Mouse (Mus musculus) kidney, embryonic 14.5 days (tissue): Measurements from ENCODE around the gene Zc3h7a. TPM values are rescaled to one million over a fixed set of nuclear protein-coding genes. Genes with fewer than 3 reads are reported as not detected.
A peak's percentile ranks its signal among the peaks of the same experiment; 100 is the strongest.

Source experiments
- ATAC-seq: fragments of 200-750 bp; cut with Nextera tagmentation; 2 replicates; pipeline ENCODE4 v1.8.0; 2017; ENCODE audit warnings: moderate number of reproducible peaks, mild to moderate bottlenecking, moderate TSS enrichment, moderate library complexity; ENCODE audit not compliant: low FRiP score, low TSS enrichment
- H3K27ac ChIP-seq: fragments of 300-500 bp; sonication (generic); 2 replicates; pipeline ENCODE4 v1.5.1; 2014; ENCODE audit warnings: low read depth, mild to moderate bottlenecking, low read length, moderate library complexity, mixed read lengths
- H3K27me3 ChIP-seq: fragments of 300-500 bp; sonication (generic); 2 replicates; pipeline ENCODE4 v1.6.1; 2014; ENCODE audit warnings: mild to moderate bottlenecking, low read length; ENCODE audit not compliant: control insufficient read depth, insufficient read depth
- H3K36me3 ChIP-seq: fragments of 300-500 bp; sonication (generic); 2 replicates; pipeline ENCODE4 v1.6.1; 2014; ENCODE audit warnings: low read length, mixed read lengths; ENCODE audit not compliant: control insufficient read depth, insufficient read depth
- H3K4me1 ChIP-seq: fragments of 300-500 bp; sonication (generic); 2 replicates; pipeline ENCODE4 v1.6.1; 2014; ENCODE audit warnings: low read length, mixed read lengths; ENCODE audit not compliant: control insufficient read depth, insufficient read depth
- H3K4me2 ChIP-seq: fragments of 300-500 bp; sonication (generic); replicated peaks from 2 replicates; pipeline ENCODE4 v1.6.1; 2014; ENCODE audit warnings: low read depth, mild to moderate bottlenecking, low read length
- H3K4me3 ChIP-seq: fragments of 300-500 bp; sonication (generic); 2 replicates; pipeline ENCODE4 v1.5.1; 2014; ENCODE audit warnings: mild to moderate bottlenecking, low read length
- H3K9ac ChIP-seq: fragments of 300-500 bp; sonication (generic); 2 replicates; pipeline ENCODE4 v1.6.1; 2014; ENCODE audit warnings: low read depth, mild to moderate bottlenecking, low read length, moderate library complexity
- H3K9me3 ChIP-seq: fragments of 300-500 bp; sonication (generic); 2 replicates; pipeline ENCODE4 v1.6.1; 2016; ENCODE audit warnings: low read length; ENCODE audit not compliant: control insufficient read depth
- WGBS: fragments of 180-500 bp; shearing (Covaris S2); extraction: QIAGEN DNeasy Blood & Tissue Kit; methylation state at CpG from one replicate; pipeline ENCODE4 v1.1.7; 2014; 5-methylcytosine and 5-hydroxymethylcytosine counted together
- polyA plus RNA-seq: library from polyadenylated mRNA; unstranded; fragments of >200 nt; fragmentation: Nextera tagmentation; extraction: Ambion mirVana; gene quantifications from 2 replicates; pipeline ENCODE4 v1.2.1, GENCODE M21; 2014

The Zc3h7a gene
- polyA plus RNA-seq, 1 experiment from 2014 or later: 101 TPM

DNA sequence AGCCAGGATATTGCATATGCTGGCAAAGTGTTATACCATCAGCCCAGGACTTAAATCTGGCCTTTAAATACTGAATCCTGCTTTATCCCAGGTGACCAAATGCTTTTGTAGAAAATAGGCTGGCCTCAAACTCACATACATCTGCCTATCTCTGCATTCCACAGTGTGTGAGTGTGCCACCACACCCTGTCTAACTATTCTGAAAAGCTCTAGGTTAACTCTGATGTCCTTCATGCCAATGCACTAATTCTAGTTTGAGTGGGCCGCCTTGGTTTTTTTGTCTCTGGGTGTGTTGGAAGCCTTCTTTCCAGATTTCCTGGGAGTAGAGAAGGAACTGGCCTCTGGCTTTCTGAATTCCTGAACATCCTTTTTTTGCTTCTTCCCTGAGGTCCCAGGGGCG is 17.0 kb upstream of the Zc3h7a start:
- Histone ChIP-seq H3K4me3 (no peak overlapping the region), H3K4me2 (no peak overlapping the region), H3K9me3 (no peaks in the 10 kb centered on the region), H3K36me3 (peaks cover 61% of the 10 kb centered on the region), H3K27me3 (no peaks in the 10 kb centered on the region), H3K9ac (no peak overlapping the region), H3K27ac (no peak overlapping the region), H3K4me1 (no peaks in the 10 kb centered on the region)
- no peak for ATAC-seq
- WGBS: 99% methylated on average over 2 of the region's 2 CpGs

DNA sequence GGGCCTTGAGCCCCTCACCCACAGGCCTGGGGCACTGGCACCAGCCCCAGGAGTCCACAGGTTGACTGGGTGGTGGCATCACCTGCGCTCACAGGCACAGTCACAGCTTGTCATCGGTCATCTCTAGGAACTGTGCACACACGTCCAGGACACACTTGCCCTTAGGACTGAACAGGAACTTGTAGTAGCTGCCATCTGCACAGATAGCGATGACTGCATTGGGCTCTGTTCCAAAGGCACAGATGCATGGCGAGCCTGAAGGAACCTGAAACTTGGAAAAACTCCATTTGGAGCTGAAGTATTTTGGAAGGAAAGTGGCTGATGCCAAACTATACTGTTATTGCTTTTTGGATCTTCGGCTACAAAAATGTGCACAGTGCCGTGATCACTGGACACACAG is 14.0 kb upstream of the Zc3h7a start:
- WGBS: 87% methylated on average over 7 of the region's 7 CpGs
- peaks cover 31% of the 10 kb centered on the region for H3K36me3 ChIP-seq
- H3K27me3 ChIP-seq: no peaks in the 10 kb centered on the region
- H3K4me1 ChIP-seq: no peaks in the 10 kb centered on the region
- H3K4me2 ChIP-seq: no peak overlapping the region
- ATAC-seq: no peak
- H3K9me3 ChIP-seq: no peaks in the 10 kb centered on the region
- H3K4me3 ChIP-seq: no peak overlapping the region
- H3K27ac ChIP-seq: no peak overlapping the region
- no peak overlapping the region for H3K9ac ChIP-seq

DNA sequence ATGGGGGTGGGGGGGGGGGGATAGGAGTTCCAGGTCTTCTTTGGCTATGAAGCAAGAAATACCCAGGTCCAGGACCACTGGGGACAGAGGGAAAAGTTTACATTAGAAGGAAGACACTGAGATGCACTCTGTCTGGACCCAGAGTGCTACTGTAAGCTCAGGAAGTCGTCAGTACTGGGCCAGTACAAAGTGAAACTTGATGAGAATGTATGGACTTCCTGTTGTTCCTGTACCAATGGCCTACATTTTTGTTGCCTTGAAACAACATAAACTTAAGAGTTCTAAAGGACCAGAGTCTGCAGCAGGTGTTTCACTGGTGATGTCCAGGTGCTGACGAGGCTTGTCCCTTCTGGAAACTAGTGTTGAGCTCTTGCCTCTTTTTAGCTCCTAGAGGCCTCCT is 1.2 kb upstream of the Zc3h7a start:
- Histone ChIP-seq H3K9ac (no peak overlapping the region), H3K36me3 (no peaks in the 10 kb centered on the region), H3K4me2 (no peak overlapping the region), H3K9me3 (0 out of 2 replicates have a peak, but pooled peaks cover 2% of the 10 kb centered on the region), H3K27ac (no peak overlapping the region), H3K27me3 (no peaks in the 10 kb centered on the region), H3K4me1 (peaks cover 3% of the 10 kb centered on the region; the same call in 1 of the 2 replicates), H3K4me3 (no peak overlapping the region)
- 73% methylated on average over 2 of the region's 2 CpGs for WGBS
- ATAC-seq: no peak

- ATAC-seq: no peak
- H3K4me1 ChIP-seq: peaks cover 3% of the 10 kb centered on the region; the same call in 1 of the 2 replicates
- no peaks in the 10 kb centered on the region for H3K36me3 ChIP-seq
- WGBS: 5% methylated on average over 4 of the region's 4 CpGs
- H3K4me2 ChIP-seq: peak overlapping the region; percentile 52
- H3K27ac ChIP-seq: no peak overlapping the region
- H3K27me3 ChIP-seq: no peaks in the 10 kb centered on the region
- peak overlapping the region; percentile 92 for H3K4me3 ChIP-seq
- peak overlapping the region; percentile 87 for H3K9ac ChIP-seq
- H3K9me3 ChIP-seq: 0 out of 2 replicates have a peak, but pooled peaks cover 2% of the 10 kb centered on the region
Observed at GRCm38 (mm10) chr16:11176884-11177244, 671 bp upstream of the Zc3h7a start.

- ATAC-seq: peak; percentile 77
- H3K27me3 ChIP-seq: no peaks in the 10 kb centered on the region
- peaks cover 3% of the 10 kb centered on the region; the same call in 1 of the 2 replicates for H3K4me1 ChIP-seq
- H3K27ac ChIP-seq: peak overlapping the region; percentile 77
- no peaks in the 10 kb centered on the region for H3K36me3 ChIP-seq
- under 1% methylated on average over 72 of the region's 72 CpGs for WGBS
- H3K9ac ChIP-seq: peak overlapping the region; percentile 87
- H3K9me3 ChIP-seq: 0 out of 2 replicates have a peak, but pooled peaks cover 2% of the 10 kb centered on the region
- H3K4me2 ChIP-seq: peak overlapping the region; percentile 52
- H3K4me3 ChIP-seq: peak overlapping the region; percentile 92
Observed at GRCm38 (mm10) chr16:11175489-11176207, 545 bp downstream of the Zc3h7a start.

DNA sequence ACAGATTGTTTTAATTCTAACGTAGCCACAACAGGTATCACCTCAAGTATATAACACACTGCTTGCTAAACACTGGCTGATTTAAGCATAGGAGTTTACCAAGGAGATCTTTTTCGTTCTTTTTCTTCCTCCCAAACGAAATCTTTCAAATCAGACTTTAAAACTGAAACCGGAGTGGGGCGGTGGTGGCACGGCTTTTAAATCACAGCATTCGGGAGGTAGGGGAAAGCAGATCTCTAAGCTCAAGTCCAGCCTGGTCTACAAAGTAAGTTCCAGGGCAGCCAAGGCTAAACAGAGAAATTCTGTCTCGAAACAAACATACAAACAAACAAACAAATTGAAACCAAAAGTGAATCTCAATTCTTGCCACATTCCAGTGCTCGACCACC is 1.1 kb downstream of the Zc3h7a start:
- WGBS: 6% methylated on average over 9 of the region's 9 CpGs
- Histone ChIP-seq H3K4me1 (peaks cover 3% of the 10 kb centered on the region; the same call in 1 of the 2 replicates), H3K9ac (peak overlapping the region; percentile 87), H3K36me3 (no peaks in the 10 kb centered on the region), H3K27me3 (no peaks in the 10 kb centered on the region), H3K4me3 (peak overlapping the region; percentile 92), H3K4me2 (peak overlapping the region; percentile 52), H3K9me3 (0 out of 2 replicates have a peak, but pooled peaks cover 2% of the 10 kb centered on the region), H3K27ac (peak overlapping the region; percentile 77; the same call in 1 of the 2 replicates)
- ATAC-seq: no peak

GRCm38 (mm10) chr16:11174671-11175081 is 1.5 kb downstream of the Zc3h7a start:
- H3K27ac ChIP-seq: peak overlapping the region; percentile 77; the same call in 1 of the 2 replicates
- WGBS: 7% methylated on average over 10 of the region's 10 CpGs
- no peak for ATAC-seq

GRCm38 (mm10) chr16:11171679-11172078 is 4.5 kb downstream of the Zc3h7a start:
- Histone ChIP-seq H3K4me2 (no peak overlapping the region), H3K9ac (no peak overlapping the region)

More at GRCm38 (mm10) chr16:11174671-11175081, 1.5 kb downstream of the Zc3h7a start:
- H3K4me1 ChIP-seq: peaks cover 3% of the 10 kb centered on the region; the same call in 1 of the 2 replicates
- 0 out of 2 replicates have a peak, but pooled peaks cover 2% of the 10 kb centered on the region for H3K9me3 ChIP-seq
- no peaks in the 10 kb centered on the region for H3K27me3 ChIP-seq
- peak overlapping the region; percentile 52 for H3K4me2 ChIP-seq
- peak overlapping the region; percentile 92 for H3K4me3 ChIP-seq
- H3K36me3 ChIP-seq: no peaks in the 10 kb centered on the region
- H3K9ac ChIP-seq: peak overlapping the region; percentile 87

GRCm38 (mm10) chr16:11166431-11166830 is 9.8 kb downstream of the Zc3h7a start:
- WGBS: 91% methylated on average over 2 of the region's 2 CpGs
- Histone ChIP-seq H3K27me3 (no peaks in the 10 kb centered on the region), H3K9ac (no peak overlapping the region), H3K4me3 (no peak overlapping the region), H3K27ac (no peak overlapping the region), H3K9me3 (no peaks in the 10 kb centered on the region), H3K4me1 (no peaks in the 10 kb centered on the region), H3K36me3 (peaks cover 18% of the 10 kb centered on the region), H3K4me2 (no peak overlapping the region)
- ATAC-seq: no peak

More at GRCm38 (mm10) chr16:11171679-11172078, 4.5 kb downstream of the Zc3h7a start:
- H3K36me3 ChIP-seq: no peaks in the 10 kb centered on the region
- WGBS: 91% methylated on average over 6 of the region's 6 CpGs
- no peaks in the 10 kb centered on the region for H3K9me3 ChIP-seq
- ATAC-seq: no peak
- no peak overlapping the region for H3K4me3 ChIP-seq
- H3K27ac ChIP-seq: no peak overlapping the region
- no peaks in the 10 kb centered on the region for H3K27me3 ChIP-seq
- H3K4me1 ChIP-seq: no peaks in the 10 kb centered on the region; the same call in 1 of the 2 replicates
